Mouse (Mus musculus) lung, postnatal 0 days (tissue): ENCODE measurements around the gene Traf3.

Experiments
- CTCF ChIP-seq: IDR thresholded peaks from 2 replicates; pipeline ENCODE4 v1.5.1; 2016; ENCODE audit warnings: antibody characterized with exemption, mild to moderate bottlenecking
- EP300 ChIP-seq: IDR thresholded peaks from 2 replicates; pipeline ENCODE4 v1.6.1; 2016; ENCODE audit warnings: antibody characterized with exemption, mild to moderate bottlenecking, control low read depth

DNA sequence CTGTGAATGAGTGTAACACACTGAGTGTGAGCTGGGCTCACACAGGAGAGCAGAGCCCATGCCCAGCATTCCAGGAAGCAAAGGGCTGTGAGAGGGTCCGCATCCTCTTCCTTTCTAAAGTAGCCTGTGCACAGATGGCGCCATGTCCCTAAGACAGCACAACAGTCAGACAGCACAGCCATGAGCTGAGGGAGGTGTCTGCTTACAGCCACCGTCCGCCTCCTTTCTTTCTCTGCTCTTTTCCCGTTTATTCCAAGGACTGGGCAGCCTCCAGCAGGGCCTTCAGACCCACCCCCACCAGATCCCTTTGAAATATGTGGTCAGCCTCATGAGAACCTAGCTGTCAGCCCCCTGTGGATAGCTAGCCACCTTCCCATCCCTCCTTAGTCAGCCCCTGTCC, 99.0 kb downstream of the Traf3 start:
- TF ChIP-seq CTCF (no peak), EP300 (no peak)
